Comparison of ENCODE assay signal across 21 mouse cellular contexts in the genomic region with DNA sequence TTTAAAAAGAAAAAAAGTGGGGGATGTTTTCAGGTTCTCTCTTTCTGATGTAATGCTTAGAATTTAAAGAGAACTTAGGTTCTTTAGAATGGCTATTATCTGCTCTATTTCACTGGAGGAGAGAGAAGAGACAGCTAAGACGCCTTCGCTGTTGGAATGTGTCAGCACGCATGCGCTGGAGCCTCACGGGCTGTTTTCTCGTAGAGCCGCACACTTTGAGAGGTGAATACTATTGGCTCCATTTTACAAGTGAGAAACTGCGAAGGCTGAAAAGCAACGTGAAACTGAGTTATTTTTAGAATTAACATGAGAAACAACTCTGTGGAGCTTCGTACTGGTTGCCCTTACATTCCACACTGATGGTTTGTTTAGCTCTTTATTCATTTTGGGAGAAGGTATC.
"Had no signal": no experiment of that assay in that cellular context is flagged by ENCODE, and none has a peak within 500 bp of the region (broad histone marks: within the 10 kb centered on the region; RNA-seq: fewer than 3 reads in every experiment).

No protein-coding gene starts in this region.

- H3K27me3 ChIP-seq: kidney, embryonic 15.5 days; midbrain, embryonic 12.5 days; midbrain, embryonic 15.5 days; neural tube, embryonic 12.5 days; neural tube, embryonic 15.5 days; stomach, embryonic 15.5 days had no signal

- H3K4me2 ChIP-seq: kidney, embryonic 15.5 days; liver, embryonic 11.5 days; lung, embryonic 14.5 days; midbrain, embryonic 12.5 days; midbrain, embryonic 15.5 days; neural tube, embryonic 12.5 days; neural tube, embryonic 15.5 days; stomach, embryonic 15.5 days had no signal

- H3K27ac ChIP-seq: kidney, embryonic 15.5 days; left cerebral cortex, adult 2 months; liver, embryonic 14.5 days; macrophage; midbrain, embryonic 12.5 days; midbrain, embryonic 15.5 days; neural tube, embryonic 12.5 days; neural tube, embryonic 15.5 days; stomach, embryonic 15.5 days had no signal

- H3K9me3 ChIP-seq: kidney, embryonic 15.5 days; midbrain, embryonic 12.5 days; midbrain, embryonic 15.5 days; neural tube, embryonic 12.5 days; neural tube, embryonic 15.5 days; stomach, embryonic 15.5 days had no signal

- ATAC-seq: liver, postnatal 0 days; lung, postnatal 0 days; midbrain, embryonic 15.5 days had no signal

- H3K9ac ChIP-seq: kidney, embryonic 15.5 days; liver, embryonic 14.5 days; liver, postnatal 0 days; lung, embryonic 14.5 days; midbrain, embryonic 12.5 days; midbrain, embryonic 15.5 days; neural tube, embryonic 12.5 days; neural tube, embryonic 15.5 days; stomach, embryonic 15.5 days had no signal

- H3K4me3 ChIP-seq: kidney, embryonic 15.5 days; left cerebral cortex, adult 2 months; midbrain, embryonic 12.5 days; midbrain, embryonic 15.5 days; neural tube, embryonic 12.5 days; neural tube, embryonic 15.5 days; stomach, embryonic 15.5 days had no signal

- H3K36me3 ChIP-seq: kidney, embryonic 15.5 days; midbrain, embryonic 12.5 days; midbrain, embryonic 15.5 days; neural tube, embryonic 12.5 days; neural tube, embryonic 15.5 days; stomach, embryonic 15.5 days had no signal

- H3K4me1 ChIP-seq: kidney, embryonic 15.5 days; midbrain, embryonic 12.5 days; midbrain, embryonic 15.5 days; neural tube, embryonic 12.5 days; neural tube, embryonic 15.5 days; stomach, embryonic 15.5 days had no signal

- DNase-seq: kidney, postnatal 10 days; kidney, postnatal 36 days; layer of hippocampus, postnatal 36 days; liver, postnatal 0 days; lung, embryonic 14.5 days; right cerebral cortex, adult 18-20 months; right cerebral cortex, postnatal 14 days; right cerebral cortex, postnatal 4 days; thymus, adult 18-20 months; thymus, postnatal 36 days had no signal
